ENCODE assay signal across 8 mouse cellular contexts in genomic region chr14:115040578-115041206, GRCm38 (mm10). TPM values are rescaled to one million over a fixed set of nuclear protein-coding genes. Genes with fewer than 3 reads are reported as not detected.
DNase-seq lines count a peak whose midpoint lies in the region; ATAC-seq lines count a peak whose summit lies in the region.

No protein-coding gene starts in this region.

- peak overlapping the region; percentile 95 for H3K27ac ChIP-seq in hindbrain, embryonic 14.5 days

- DNase-seq in R1 (ENCODE audit: low read depth, low spot score), result peak; percentile 86
- DNase-seq in cerebellum, postnatal 14 days, result peak; percentile 68 to 69
- peak; percentile 43 to 45 for DNase-seq in frontal cortex, postnatal 14 days (ENCODE audit: low spot score in 2 of 2)
- DNase-seq in hindbrain, embryonic 14.5 days (ENCODE audit: low spot score), result peak; percentile 80
- DNase-seq in left cerebral cortex, adult 8-10 months (ENCODE audit: low spot score in 2 of 2), result peak; percentile 26 to 43
- peak; percentile 80 to 81 for DNase-seq in right cerebral cortex, postnatal 10 days (ENCODE audit: low spot score in 2 of 2)
- DNase-seq in urinary bladder, postnatal 14 days (ENCODE audit: low spot score), result peak; percentile 86

- H3K4me3 ChIP-seq in hindbrain, embryonic 14.5 days (replicated peaks; ENCODE audit: low read length), result peak overlapping the region; percentile 82

- peaks cover 29% of the 10 kb centered on the region for H3K36me3 ChIP-seq in hindbrain, embryonic 14.5 days (replicated peaks; ENCODE audit: control insufficient read depth, insufficient read depth)

- ATAC-seq in hindbrain, embryonic 14.5 days (ENCODE audit: low FRiP score), result peak; percentile 87
- peak; percentile 66 for ATAC-seq in megakaryocyte progenitor cell, adult 5-6 weeks (replicated peaks; ENCODE audit: poor library complexity)

- peak overlapping the region; percentile 96 for H3K9ac ChIP-seq in hindbrain, embryonic 14.5 days

- WGBS in hindbrain, embryonic 14.5 days, result under 1% methylated on average over 90 of the region's 94 CpGs

- peak overlapping the region; percentile 81 for H3K4me2 ChIP-seq in hindbrain, embryonic 14.5 days (replicated peaks)

- no peaks in the 10 kb centered on the region for H3K9me3 ChIP-seq in hindbrain, embryonic 14.5 days (ENCODE audit: control insufficient read depth, low read length)

- 0 out of 2 replicates have a peak, but pooled peaks cover 17% of the 10 kb centered on the region for H3K27me3 ChIP-seq in hindbrain, embryonic 14.5 days (ENCODE audit: control insufficient read depth, insufficient read depth, low read length)

- H3K4me1 ChIP-seq in hindbrain, embryonic 14.5 days (replicated peaks; ENCODE audit: control insufficient read depth, insufficient read depth, low read length), result peaks cover 20% of the 10 kb centered on the region

RNA-seq across cellular contexts. Expression of gene Gpc5, which starts 51.3 kb away (rescaled TPM):
- 11.9 and 12.3 TPM in 2 replicates for polyA plus RNA-seq in hindbrain, embryonic 14.5 days (2014; fragmentation: Nextera tagmentation; extraction: Ambion mirVana)
- total RNA-seq in left cerebral cortex, adult 8-10 months (2022), result 10 to 100 TPM; 32.4 to 37.0 (median 36.0) TPM
- not detected in 2 replicates for total RNA-seq in megakaryocyte progenitor cell, adult 5-6 weeks (2015)
- total RNA-seq in megakaryocyte progenitor cell, adult 5-6 weeks (2017), result not detected in 2 replicates

Comparison
In these comparisons a context has a peak if more than half of its experiments do, and no peak if none do; other contexts are left out.
1. Peak in every context shown above with its lines: DNase-seq, ATAC-seq, H3K4me3 ChIP-seq and H3K27ac ChIP-seq.
2. DNase-seq: peak in every context shown above with its lines; median percentile 86 in R1; 86 in urinary bladder, postnatal 14 days; 80 in right cerebral cortex, postnatal 10 days; 80 in hindbrain, embryonic 14.5 days; 68 in cerebellum, postnatal 14 days; 44 in frontal cortex, postnatal 14 days; 34 in left cerebral cortex, adult 8-10 months.
3. RNA of gene Gpc5, which starts 51.3 kb away (total RNA-seq): 32.4 to 37.0 TPM in left cerebral cortex, adult 8-10 months; not detected in megakaryocyte progenitor cell, adult 5-6 weeks; every median in the first group is over 10 times any median in the second.